Mouse (Mus musculus) thymus, adult 18-20 months (tissue): ENCODE results near the gene Spata31d1b.

Experiments used
- DNase-seq, 2 experiments: peaks; one replicate each; pipeline ENCODE4 v3.0.0; 2022; ENCODE audit warnings: mixed read lengths in 2 of 2

Gene Spata31d1b

GRCm38 (mm10) chr13:59750310-59750709, 38.2 kb downstream of the Spata31d1b start:
- DNase-seq, result no peak

GRCm38 (mm10) chr13:59756906-59757305, 44.8 kb downstream of the Spata31d1b start:
- DNase-seq, result no peak

- no peak for DNase-seq
Observed at GRCm38 (mm10) chr13:59762791-59763190, 50.7 kb downstream of the Spata31d1b start.

- no peak for DNase-seq
Observed at GRCm38 (mm10) chr13:59766786-59767515, 54.9 kb downstream of the Spata31d1b start.

- DNase-seq, result no peak
Observed at GRCm38 (mm10) chr13:59768531-59768930, 56.4 kb downstream of the Spata31d1b start.
